Mouse (Mus musculus): Measurements from ENCODE around the gene Nudcd2.

- TF ChIP-seq POLR2A (IDR thresholded peaks at IDR 0.05; ENCODE audit: low read depth, low read length) (no peak), CTCF (IDR thresholded peaks at IDR 0.05; ENCODE audit: extremely low read depth, insufficient read depth, insufficient read length, insufficient replicate concordance) (no peak)
Observed at GRCm38 (mm10) chr11:40737369-40737768, 3.9 kb downstream of the Nudcd2 start.

All from spleen, adult 2 months (tissue).